Mouse (Mus musculus) lung, adult 2 months (tissue): Measurements from ENCODE around the gene Disp3. TPM values are rescaled to one million over a fixed set of nuclear protein-coding genes. Genes with fewer than 3 reads are reported as not detected.
A peak's percentile ranks its signal among the peaks of the same experiment; 100 is the strongest.

Source experiments
- DNase-seq: peaks from one replicate; pipeline ENCODE4 v3.0.0; 2022
- H3K4me1 ChIP-seq: fragments of 200-500 bp; 2 replicates; pipeline ENCODE4 v1.6.1; 2011; ENCODE audit warnings: low read length; ENCODE audit not compliant: control insufficient read depth, insufficient read depth
- H3K4me3 ChIP-seq: fragments of 200-500 bp; replicated peaks from 2 replicates; pipeline ENCODE3; 2011; ENCODE audit warnings: low read depth, mild to moderate bottlenecking, control low read depth, low read length; ENCODE audit errors: extremely low read depth
- CTCF ChIP-seq: fragments of 200-500 bp; IDR thresholded peaks from 2 replicates; pipeline ENCODE4 v1.5.1; 2011; ENCODE audit warnings: mild to moderate bottlenecking, low read length, control low read depth; ENCODE audit not compliant: insufficient read depth
- POLR2A ChIP-seq: fragments of 200-500 bp; IDR thresholded peaks from 2 replicates; pipeline ENCODE4 v1.6.1; 2011; ENCODE audit warnings: low read depth, mild to moderate bottlenecking, control low read depth, low read length, borderline replicate concordance; ENCODE audit errors: extremely low read depth
- WGBS: fragments of 180-500 bp; shearing (Covaris S2); methylation state at CpG from one replicate; pipeline ENCODE4 v1.1.7; 2018; 5-methylcytosine and 5-hydroxymethylcytosine counted together
- polyA plus RNA-seq: library from polyadenylated mRNA; depleted of rRNA; stranded (reverse); fragments of >200 nt; gene quantifications from 2 replicates; pipeline ENCODE4 v1.2.3, GENCODE M21; 2012

Gene Disp3
- polyA plus RNA-seq, 1 experiment, result not detected

- 15% methylated on average over 5 of the region's 5 CpGs for WGBS
- Histone ChIP-seq H3K4me1 (no peaks in the 10 kb centered on the region), H3K4me3 (no peak overlapping the region)
- TF ChIP-seq CTCF, result no peak
- no peak for TF ChIP-seq POLR2A
- DNase-seq, result peak; percentile 7
Observed at GRCm38 (mm10) chr4:148293319-148293718, 5.6 kb upstream of the Disp3 start.

GRCm38 (mm10) chr4:148291849-148292248, 4.1 kb upstream of the Disp3 start:
- H3K4me3 ChIP-seq, result no peak overlapping the region
- no peak for DNase-seq
- H3K4me1 ChIP-seq, result no peaks in the 10 kb centered on the region
- no peak for TF ChIP-seq CTCF
- TF ChIP-seq POLR2A, result no peak
- 65% methylated on average over 10 of the region's 10 CpGs for WGBS

- DNase-seq, result no peak
- 54% methylated on average over 2 of the region's 2 CpGs for WGBS
- TF ChIP-seq POLR2A (no peak), CTCF (no peak)
Observed at GRCm38 (mm10) chr4:148291080-148291479, 3.3 kb upstream of the Disp3 start.

DNA sequence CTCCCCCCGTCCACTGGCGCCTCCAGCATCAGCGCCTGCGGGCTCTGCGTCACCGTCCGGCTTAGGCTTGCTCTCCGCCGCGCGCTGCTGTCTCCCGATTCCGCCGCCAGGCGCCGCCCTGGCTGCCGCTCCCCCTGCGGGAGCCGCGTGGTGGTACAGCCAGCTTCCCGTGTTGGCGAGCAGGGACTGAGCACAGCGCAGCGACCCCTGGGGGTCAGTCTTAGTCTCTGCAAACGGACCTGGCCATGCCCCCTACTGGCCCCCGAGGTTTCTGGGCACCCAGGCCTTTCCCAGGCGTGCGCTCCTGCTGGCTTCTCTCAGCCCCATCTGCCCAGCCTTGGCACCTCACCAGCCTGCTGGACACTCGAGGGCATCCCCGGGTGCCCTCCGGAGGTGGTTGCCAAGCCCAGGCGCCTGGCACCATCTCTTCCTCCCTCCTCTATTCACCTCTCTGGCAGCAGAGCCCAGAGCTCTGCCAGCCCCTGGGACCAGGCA, 337 bp upstream of the Disp3 start:
- Histone ChIP-seq H3K4me1 (no peaks in the 10 kb centered on the region), H3K4me3 (no peak overlapping the region)
- 4% methylated on average over 32 of the region's 32 CpGs for WGBS

More at GRCm38 (mm10) chr4:148291080-148291479, 3.3 kb upstream of the Disp3 start:
- H3K4me1 ChIP-seq, result no peaks in the 10 kb centered on the region
- no peak overlapping the region for H3K4me3 ChIP-seq

DNA sequence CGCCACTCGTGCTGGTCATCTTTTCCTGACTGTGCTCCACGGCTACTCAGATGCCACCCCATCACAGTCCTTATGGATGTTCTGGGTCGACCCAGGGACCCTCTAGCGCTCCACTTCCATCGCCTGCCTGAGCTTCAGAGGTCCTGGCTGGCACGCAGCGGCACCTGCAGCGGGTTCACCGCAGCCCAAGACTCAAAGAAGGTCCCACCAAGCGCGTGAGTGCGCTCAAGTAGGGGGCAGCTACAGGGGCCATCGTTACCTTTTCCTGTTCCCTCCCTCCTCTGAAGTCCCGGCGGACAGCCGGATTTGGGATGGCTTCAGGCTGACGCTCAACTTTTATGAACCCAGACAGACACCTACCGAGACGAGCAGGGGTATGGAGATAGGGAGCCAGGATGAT, 724 bp downstream of the Disp3 start:
- DNase-seq, result no peak
- Histone ChIP-seq H3K4me3 (no peak overlapping the region), H3K4me1 (no peaks in the 10 kb centered on the region)
- 2% methylated on average over 20 of the region's 20 CpGs for WGBS
- TF ChIP-seq CTCF, result no peak
- TF ChIP-seq POLR2A, result no peak

More for the DNA sequence above, 337 bp upstream of the Disp3 start:
- peak; percentile 20; the same call in 1 of the 2 replicates for TF ChIP-seq CTCF
- TF ChIP-seq POLR2A, result no peak
- peak; percentile 15 for DNase-seq

- WGBS, result 17% methylated on average over 22 of the region's 22 CpGs
- no peak for DNase-seq
- TF ChIP-seq CTCF (no peak), POLR2A (no peak)
- no peaks in the 10 kb centered on the region for H3K4me1 ChIP-seq
- H3K4me3 ChIP-seq, result no peak overlapping the region
Observed at GRCm38 (mm10) chr4:148286226-148287031, 1.3 kb downstream of the Disp3 start.

GRCm38 (mm10) chr4:148284219-148284618, 3.5 kb downstream of the Disp3 start:
- no peak for TF ChIP-seq POLR2A
- no peak for TF ChIP-seq CTCF
- DNase-seq, result no peak
- WGBS, result 43% methylated on average over 13 of the region's 13 CpGs
- Histone ChIP-seq H3K4me3 (no peak overlapping the region), H3K4me1 (no peaks in the 10 kb centered on the region)

GRCm38 (mm10) chr4:148276816-148277491, 10.8 kb downstream of the Disp3 start:
- TF ChIP-seq POLR2A (no peak), CTCF (no peak)
- Histone ChIP-seq H3K4me1 (no peaks in the 10 kb centered on the region), H3K4me3 (no peak overlapping the region)
- DNase-seq, result no peak
- 19% methylated on average over 4 of the region's 4 CpGs for WGBS

DNA sequence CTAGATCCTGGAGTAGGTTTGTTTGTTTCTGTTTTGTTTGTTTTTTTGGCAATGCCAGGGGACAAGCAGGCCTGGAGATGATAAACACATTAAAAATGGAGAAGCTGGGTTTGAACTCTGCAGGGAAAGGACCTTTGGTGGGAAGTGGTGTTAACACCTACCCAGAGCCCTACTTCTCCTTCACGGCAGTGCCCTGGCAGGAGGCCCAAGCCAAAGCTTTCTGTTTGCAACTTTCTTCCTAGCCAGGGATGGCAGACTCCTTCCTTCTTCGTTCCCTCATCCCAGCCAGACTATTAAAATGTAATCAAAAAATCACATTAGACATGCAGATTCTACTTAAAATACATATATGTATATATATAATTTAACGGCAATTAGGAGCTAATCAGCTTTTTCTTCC, 13.1 kb downstream of the Disp3 start:
- 32% methylated on average over 3 of the region's 3 CpGs for WGBS
- TF ChIP-seq POLR2A (no peak), CTCF (no peak)
- no peak for DNase-seq
- Histone ChIP-seq H3K4me1 (no peaks in the 10 kb centered on the region), H3K4me3 (no peak overlapping the region)
